Mouse (Mus musculus) c-Kit-positive CD71-positive TER-119-negative erythroid progenitor cells, embryonic 14.5 days (primary cell): ENCODE results near the gene Scamp3.
A peak's percentile ranks its signal among the peaks of the same experiment; 100 is the strongest.

Experiments used
- DNase-seq: peaks from one replicate; pipeline ENCODE4 v3.0.0-alpha.2; 2013; ENCODE audit warnings: low read depth

Scamp3 gene

DNA sequence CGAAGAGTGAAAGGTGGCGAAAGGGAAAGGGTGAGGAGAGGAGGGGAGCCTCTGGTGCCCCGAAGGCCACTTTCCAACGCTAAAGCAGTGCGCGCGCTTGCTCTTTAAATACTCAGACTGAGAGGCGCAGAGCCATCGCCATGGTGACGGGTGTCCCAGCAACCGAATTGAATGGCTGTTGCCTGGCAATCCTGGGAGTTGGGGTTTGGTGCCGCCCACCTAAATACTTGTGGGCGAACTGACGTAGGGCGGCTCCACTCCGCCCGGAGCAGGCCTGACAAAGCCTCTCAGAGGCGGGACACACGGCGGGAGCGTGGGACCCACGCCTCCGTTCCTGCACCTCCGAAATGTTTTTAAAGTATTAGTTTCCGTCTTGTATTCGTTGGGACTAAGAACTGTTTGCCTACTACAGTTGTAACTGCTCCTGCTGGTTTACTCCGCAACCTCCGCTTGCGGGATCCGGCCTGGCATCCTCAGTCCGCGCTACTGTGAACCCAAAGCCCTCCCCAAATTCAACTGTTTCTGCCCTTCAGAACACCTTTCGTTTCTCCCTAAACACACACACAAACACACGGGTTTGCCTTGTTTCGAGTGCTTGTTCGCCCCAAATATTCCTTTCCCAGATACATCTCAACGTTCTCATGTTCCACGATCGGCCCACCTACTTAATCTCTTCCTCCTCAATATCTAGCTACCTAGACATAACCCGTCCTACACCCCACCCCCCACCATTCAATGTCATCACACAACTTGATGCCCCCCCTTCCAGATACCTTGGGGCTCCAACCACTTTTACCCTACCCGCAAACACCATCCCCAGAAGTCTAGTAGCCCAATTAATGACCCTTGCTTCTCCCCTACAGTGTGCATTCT is 50.3 kb downstream of the Scamp3 start:
- DNase-seq, result peak; percentile 72

DNA sequence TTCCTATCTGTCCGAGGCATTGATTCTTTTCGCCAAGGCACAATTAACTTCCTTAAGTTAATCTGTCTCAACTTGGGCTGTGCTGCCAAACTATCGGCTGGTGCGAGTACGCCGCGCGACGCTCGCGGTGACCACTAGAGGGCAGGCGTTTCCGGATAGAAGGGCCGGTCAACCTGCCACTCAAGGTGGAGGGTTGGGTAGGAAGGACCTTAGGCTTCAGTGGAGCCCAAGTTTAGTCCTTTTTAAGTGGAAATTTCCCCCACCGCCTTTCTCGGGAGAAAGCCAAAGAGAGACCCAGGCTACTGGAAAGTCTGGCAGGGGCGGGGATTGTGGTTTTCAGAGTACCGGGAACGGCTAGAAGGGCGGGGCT is 50.9 kb downstream of the Scamp3 start:
- peak; percentile 74 for DNase-seq

DNA sequence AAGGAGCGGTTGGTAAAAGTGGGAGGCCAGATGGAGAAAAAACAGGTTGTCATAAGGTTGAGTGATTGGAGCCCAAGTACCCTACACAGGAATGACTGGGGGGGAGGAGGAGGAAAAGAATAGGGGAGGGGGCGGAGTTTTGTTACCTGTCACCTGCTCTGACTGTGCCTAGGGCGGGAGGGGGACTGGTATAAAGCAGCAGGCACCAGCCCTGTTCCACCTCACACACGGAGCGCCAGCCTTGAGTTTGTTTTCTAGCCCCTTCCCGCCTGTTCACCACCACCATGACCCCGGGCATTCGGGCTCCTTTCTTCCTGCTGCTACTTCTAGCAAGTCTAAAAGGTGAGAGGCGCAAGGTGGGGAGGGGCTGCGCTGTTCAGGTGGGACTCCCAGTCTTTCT is 51.6 kb downstream of the Scamp3 start, which contains the start of gene Muc1:
Gene Muc1 (plus strand): TSS at position 222 of the 400 bp plus-strand sequence.
- no peak for DNase-seq

DNA sequence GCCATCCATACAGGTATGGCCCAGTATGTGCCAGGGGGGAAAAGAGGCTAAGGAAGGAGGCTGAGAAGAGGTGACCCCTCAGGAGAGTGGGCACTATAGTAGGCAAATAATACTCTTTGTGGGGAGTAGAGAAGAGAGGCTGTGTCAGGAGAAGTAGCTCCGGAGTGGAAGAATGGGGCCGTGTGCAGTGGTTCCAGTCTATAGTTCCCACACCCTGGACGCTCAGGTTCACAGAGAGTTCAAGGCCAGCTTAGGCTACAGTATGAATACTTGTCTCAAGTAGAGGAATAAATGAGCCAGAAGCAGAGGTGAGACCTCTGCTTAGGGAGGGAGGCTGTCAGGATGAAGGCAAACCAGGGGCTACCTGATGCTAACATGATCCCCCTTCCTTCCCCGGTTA is 52.0 kb downstream of the Scamp3 start:
- no peak for DNase-seq

DNA sequence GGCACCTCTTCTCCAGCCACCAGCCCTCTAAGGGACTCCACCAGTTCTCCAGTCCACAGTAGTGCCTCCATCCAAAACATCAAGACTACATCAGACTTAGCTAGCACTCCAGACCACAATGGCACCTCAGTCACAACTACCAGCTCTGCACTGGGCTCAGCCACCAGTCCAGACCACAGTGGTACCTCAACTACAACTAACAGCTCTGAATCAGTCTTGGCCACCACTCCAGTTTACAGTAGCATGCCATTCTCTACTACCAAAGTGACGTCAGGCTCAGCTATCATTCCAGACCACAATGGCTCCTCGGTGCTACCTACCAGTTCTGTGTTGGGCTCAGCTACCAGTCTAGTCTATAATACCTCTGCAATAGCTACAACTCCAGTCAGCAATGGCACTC is 53.3 kb downstream of the Scamp3 start:
- DNase-seq, result no peak

DNA sequence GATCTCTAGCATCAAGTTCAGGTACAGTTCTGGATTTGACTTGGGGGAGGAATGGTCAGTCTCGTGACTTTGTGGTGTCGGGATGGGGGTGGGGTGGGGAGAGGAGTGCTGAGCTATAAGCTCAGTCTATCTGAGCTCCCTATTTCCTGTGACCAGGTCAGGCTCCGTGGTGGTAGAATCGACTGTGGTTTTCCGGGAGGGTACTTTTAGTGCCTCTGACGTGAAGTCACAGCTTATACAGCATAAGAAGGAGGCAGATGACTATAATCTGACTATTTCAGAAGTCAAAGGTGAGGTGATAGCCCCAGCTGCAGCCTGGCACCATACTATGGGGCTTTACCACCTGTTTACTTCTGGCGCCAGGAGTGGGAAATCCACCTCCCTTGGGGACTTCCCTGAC is 54.1 kb downstream of the Scamp3 start:
- DNase-seq, result no peak

DNA sequence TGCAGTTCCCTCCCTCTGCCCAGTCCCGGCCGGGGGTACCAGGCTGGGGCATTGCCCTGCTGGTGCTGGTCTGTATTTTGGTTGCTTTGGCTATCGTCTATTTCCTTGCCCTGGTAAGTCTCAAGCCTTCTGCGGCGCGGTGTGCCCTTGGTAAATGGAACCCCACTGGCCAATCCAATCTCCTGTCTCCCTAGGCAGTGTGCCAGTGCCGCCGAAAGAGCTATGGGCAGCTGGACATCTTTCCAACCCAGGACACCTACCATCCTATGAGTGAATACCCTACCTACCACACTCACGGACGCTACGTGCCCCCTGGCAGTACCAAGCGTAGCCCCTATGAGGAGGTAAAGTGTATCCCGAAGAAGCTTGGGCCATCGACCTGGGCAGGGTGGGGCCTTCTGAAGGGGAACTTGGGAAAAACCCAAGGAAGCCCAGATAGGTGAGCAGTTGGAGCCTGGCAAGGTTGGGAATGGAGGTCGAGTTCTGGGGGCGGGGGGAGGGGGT is 54.6 kb downstream of the Scamp3 start:
- no peak for DNase-seq
